Mouse (Mus musculus) cerebellum, adult 9-10 months (tissue): Measurements from ENCODE around the gene Gm28635.

Experiments
- DNase-seq: peaks from one replicate; pipeline ENCODE4 v3.0.0; 2022

The Gm28635 gene

GRCm38 (mm10) chr2:84574130-84574529 lies 103.7 kb downstream of the Gm28635 start:
- no peak for DNase-seq

DNA sequence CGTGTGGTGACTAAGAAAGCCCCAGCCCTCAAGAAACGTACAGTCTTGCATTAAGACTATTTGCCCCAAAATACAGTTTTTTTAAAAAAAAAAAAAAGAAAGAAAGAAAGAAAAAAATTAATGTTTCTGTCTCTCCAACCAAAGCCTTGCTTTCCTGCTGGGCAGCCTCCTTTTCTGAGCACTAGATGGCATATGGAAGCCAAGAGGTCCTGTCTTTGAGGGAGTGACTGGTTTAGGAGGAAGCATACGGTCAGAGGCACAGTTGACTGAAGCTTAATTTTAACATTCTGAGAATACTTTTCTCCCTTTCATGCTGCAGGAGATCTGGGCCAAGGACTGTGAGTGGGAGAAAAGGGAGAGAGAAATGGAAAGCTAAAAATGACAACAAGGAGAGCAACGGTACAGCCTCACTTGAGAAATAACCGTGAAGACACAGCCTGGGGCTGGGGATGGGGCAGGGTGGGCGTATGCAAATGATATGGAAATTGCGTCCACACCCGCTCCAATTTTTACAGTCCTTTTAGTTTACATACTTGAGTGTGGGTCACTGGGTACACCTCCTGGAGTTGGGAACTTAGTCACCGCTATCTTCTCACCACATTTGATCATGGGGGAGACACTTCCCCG lies 120.8 kb downstream of the Gm28635 start:
- DNase-seq, result no peak
